Mouse (Mus musculus): ENCODE results near the gene Gpr37l1.

The Gpr37l1 gene

DNA sequence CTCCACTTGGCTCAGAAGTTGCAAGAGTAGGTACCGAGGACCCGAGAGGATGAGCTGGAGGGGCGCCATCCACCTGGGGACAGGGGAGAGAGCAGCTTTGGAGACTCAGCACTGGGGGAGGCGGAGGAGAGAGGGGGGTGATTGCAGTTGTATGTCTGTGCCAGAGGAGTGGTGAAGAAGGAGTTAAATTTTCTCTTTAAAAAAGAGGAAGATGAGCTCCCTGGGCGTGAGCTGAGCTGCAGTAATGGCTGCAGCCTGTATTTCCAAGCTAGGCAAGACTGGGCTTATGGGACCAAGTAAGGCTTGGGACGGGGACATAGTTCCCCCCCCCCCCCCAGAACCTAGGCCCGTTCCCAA is 19.8 kb downstream of the Gpr37l1 start:
- DNase-seq (ENCODE audit: low read depth), result no peak

DNA sequence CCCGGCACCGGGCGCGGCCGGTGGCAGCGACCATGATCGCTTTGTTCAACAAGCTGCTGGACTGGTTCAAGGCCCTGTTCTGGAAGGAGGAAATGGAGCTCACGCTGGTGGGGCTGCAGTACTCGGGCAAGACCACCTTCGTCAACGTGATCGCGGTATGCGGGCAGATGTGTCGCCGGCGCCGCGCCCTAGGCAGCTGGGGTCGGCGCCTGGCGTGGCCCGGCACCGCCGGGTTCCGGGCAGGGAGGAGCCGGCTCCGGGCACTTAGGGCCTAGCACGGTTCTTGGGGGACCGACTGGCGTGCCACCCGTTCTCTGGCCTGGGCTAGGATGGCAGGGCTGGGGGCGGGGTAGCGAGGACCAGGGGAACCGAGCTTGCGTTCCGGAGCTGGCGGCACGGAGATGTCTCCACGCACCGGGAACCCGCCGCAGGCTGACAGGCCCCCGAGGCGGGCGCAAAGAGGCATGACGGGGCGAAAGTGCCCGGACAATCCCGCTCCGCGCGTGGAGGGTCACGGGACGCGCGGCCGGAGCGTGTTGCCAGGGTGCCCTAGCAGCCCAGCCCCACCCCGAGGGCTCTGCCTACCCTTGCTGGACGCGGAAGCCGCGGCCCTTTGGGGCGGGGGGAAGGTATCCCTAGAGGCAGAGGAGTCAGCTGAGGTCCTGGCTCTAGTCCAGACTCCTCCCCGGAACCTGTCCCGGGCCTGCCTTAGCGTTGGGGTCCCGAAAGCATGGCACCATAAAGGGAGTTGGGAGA is 20.4 kb downstream of the Gpr37l1 start:
- DNase-seq (ENCODE audit: low read depth), result peak; percentile 69

DNA sequence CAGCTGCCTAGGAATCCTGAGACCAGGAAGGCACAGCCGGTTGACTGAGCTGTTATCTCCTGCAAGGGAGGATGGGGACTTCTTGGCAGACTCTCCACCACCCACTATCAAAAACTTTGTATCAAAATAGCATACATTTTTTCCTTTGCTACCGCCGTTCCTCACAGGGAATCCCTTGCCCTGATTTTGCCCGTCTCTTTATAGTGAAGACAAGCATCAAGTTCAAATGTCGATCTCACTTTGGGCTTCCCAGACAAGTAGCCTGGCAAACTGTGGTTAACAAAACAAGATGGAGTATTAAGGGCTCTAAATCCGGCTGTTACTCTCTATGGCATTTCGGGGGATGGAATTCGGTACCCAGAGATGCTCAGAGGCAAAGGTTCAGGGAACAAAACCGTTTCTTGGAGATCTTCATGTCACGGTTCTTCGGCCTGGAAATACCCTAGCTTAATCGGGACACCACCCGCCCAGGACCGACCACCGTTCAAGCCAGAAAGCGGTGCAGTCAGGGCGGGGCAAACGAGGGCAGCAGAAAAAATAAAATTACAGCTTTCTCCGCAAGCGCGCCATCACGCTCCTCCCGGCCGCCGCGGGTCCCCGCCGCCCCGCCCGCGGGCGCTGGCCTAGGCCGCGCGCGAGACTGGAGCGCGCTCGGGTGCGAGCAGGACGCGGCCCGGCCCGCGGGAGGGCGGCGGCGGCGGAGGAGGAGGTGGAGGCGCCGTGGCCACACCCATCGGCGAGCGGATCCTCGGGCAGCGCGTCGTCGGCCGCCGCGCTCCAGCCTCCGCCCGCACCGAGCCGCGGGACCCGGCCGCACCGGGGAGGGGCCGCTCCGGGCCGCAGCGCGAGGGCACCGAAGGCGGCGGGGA is 21.2 kb downstream of the Gpr37l1 start, which contains the start of gene Arl8a:
Arl8a (plus strand) TSS at position 748 of the 869 bp plus-strand sequence.
- DNase-seq (ENCODE audit: low read depth), result peak; percentile 84

DNA sequence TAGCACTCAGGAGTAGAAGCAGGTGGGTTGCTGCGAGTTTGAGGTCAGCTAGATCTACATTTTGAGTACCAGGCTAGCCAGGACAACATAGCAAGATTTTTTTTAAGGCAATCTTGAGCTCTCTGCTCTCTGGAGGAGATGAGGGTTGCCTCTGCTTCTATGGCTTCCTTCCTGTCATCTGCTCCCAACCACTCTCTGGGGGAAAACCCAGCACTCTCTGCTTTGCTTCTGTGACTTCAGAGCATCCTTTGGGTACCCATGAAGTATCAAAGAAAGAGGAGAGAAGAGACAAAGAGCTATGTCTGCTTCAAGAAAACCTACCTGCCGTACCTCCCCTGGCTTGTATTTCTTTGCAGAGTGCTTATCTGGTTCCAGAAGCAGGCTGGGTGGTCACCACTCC is 23.5 kb downstream of the Gpr37l1 start:
- DNase-seq (ENCODE audit: low read depth), result peak; percentile 55

DNA sequence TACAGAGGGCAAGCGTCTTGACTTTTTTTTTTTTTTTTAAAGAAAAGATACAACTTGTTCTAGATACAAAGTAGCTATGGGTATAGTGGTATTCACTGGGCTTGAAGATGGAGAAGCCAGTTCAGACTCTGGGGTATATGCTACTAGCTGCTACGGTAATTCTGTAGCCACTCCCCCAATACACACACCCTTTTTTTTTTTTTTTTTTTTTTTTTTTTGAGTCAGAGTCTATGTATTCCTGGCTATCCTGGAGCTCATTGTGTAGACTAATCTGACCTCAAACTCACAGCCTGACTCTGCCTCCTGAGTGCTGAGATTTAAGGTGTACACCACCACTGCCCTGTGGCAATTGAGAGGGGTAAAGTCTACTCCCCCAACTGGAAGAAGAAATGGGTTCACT is 25.0 kb downstream of the Gpr37l1 start:
- DNase-seq (ENCODE audit: low read depth), result no peak

DNA sequence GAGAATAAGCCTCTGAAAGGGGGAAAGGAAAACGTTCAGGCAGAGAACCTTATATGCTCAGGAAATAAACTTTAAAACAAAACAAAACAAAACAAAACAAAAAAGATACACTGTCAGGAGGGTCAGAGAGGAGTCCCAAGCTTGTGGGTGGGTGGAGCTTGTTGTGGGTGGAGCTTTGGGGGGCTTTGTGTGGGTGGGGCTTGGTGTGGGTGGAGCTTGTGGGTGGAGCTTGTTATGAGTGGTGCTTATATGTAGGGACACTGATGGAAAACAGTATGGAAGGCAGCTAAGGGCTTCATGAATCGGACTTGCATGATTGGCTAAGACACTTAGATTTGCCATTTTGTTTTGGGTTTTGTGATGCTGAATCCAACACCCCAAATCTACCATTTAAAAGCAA is 27.6 kb downstream of the Gpr37l1 start:
- DNase-seq (ENCODE audit: low read depth), result peak; percentile 56

DNA sequence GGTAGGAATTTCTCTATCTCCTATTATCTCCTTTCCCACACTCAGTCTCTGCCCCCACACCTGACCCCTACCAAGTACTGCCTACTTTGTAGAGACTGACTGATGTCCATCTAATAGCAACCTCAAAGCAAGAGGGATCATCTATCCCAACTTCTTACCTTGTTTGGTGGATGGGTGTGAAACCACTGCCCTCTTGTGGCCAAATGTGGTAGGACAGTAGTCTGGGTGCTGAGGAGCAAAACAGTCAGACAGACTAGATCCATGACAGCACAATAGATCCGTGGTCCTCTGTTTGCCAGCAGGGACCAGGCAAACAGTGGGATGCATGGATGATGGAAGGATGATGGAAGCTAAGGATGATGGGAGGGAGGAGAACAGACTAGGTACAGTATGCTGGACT is 31.0 kb downstream of the Gpr37l1 start:
- peak; percentile 94 for DNase-seq (ENCODE audit: low read depth)

DNA sequence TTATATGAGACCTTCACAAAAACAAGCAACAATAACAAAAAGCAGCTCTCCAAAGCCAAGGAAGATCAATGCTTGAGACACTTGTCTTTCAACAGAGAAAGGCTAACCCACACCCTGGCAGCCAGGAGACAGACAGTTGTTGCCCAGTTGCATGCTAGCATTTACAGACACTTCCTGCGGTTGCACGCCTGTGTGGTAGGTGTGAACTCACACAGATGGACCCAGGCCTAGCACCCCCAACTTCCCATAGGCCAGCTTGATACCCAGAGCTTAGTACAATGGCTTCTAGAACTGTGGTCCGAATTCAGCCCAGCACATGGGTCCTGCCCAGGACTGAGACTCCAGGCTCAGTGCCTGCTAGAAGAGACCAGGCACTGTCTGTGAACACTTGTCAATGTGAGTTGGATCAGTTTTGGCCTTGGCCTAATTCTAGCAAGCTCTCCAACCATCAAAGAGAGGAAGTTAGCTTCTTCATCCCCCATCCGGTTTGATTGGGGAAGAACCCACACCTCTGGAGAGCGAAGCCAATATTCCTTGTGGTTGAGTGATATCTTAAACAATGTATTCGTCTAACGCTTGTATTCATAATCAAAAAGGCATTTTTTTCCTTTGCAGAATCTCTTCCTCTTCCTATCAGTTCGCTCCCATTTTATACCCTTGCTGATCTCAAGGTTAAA is 32.2 kb downstream of the Gpr37l1 start:
- peak; percentile 48 for DNase-seq (ENCODE audit: low read depth)

DNA sequence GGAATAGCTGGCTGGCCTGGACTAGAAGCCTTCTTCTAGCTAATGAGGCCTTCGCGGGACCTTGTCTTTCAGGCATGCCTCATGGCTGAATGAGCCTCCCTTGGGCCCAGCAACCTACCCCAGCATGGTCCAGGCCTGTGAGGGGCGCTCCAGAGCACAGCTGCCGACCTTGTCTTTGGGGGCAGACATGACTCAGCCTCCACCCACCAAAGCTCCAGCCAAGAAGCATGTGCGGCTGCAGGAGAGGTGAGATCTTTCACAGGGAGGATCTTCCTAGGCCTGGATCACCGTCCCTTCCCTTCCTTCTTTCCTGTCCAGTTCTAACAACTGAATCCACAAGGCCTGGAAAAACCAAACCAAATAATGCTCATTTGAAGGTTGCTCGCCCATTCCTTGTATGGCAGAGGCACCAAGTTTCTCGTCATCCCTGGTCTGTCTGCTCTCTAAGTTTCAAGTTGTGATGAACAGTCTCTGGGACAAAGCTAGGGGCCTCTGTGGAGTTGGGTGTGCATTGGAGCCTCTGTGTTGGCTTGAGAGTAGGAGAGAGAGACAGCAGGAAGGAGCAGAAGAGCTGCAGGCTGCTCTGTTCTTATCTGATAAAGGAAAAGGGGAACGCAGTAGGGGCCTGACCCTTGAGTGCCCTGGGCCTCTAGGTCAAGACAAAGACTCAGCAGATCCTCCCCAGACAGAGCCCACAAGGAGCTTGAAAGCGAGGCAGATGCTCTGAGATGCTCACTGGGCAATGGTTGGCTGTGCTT is 33.6 kb downstream of the Gpr37l1 start:
- DNase-seq (ENCODE audit: low read depth), result peak; percentile 52

DNA sequence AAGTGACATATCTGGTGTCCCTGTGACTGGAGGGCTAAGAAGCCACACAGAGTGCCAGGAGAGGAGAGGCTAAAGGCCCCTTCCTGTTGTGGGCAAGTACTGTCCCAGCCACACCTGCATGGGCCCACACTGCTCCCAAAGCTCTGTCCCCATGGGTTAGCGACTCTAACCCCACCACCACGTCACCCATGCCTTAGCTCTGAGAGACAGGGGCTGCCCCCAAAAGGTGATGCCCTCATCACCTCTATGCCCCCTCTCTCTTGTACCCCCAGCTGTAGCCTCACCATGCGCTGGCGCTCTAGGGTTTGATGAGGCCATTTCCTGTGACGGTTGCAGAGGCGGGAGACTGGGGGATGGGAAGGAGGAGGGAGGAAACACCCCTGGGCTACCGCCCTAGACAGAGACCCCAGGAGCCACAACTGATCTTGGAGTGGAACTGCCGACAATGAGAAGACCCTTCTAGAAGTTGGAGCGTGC is 34.5 kb downstream of the Gpr37l1 start:
- DNase-seq (ENCODE audit: low read depth), result peak; percentile 88

DNA sequence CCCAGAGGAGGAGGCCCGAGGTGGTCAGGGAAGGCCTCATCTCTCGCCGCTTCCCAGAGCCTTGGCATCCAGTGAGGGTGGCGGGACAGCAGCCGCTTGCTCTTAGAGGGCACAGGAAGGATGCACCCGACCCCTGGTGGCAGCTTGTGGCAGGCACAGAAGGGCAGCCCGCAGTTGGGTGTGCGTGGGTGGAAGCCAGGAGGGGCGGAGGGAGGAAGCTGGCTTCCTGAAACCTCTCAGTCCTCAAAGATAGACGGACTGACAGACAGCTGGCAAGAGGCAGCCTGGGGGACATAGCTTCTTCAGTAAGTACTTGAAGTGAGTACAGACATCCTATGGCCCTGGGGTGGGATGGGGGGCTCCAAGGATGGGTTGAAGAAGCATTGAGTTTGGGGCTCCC is 35.0 kb downstream of the Gpr37l1 start, which contains the start of gene Ptpn7:
Ptpn7 (plus strand) TSS at position 228 of the 400 bp plus-strand sequence.
- DNase-seq (ENCODE audit: low read depth), result peak; percentile 95

DNA sequence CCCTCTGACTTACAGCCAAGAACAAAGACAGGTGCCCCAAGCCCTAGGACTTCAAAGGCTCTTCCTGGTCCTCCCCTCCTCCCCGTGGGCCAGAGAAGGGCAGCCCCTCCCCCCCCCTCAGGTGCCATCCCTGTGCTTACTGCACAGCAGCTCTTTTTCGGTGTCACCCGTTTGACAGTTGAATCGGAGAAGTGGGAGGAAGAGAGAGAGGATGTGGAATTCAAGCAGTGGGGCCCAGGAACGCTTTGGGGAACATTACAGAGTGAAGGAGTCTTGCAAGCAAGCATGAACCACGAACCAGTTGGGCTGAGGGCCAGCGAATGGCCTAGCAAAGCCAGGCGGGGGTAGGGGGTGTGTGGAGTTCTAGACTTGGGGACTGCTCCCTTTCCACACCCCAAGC is 35.9 kb downstream of the Gpr37l1 start:
- DNase-seq (ENCODE audit: low read depth), result peak; percentile 69

DNA sequence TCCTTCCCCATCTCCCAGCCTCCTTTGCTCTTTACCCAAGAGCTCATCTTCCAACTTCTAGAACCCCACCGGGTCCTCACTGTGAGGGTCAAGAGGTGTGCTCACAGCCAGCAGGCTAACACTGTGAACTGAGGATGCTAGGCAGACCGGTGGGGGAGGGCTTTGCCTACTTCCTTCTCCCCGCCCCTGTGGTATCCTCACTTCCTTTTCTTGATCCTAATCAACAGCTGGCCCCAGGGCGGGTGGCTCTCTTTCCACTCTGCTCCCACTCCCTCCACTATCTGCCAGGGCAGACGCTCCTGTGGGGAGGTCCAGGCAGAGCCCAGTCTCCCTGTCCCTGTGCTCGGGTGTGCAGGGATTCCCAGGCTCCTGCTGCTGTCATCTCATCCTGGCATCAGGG is 36.4 kb downstream of the Gpr37l1 start:
- peak; percentile 87 for DNase-seq (ENCODE audit: low read depth)

DNA sequence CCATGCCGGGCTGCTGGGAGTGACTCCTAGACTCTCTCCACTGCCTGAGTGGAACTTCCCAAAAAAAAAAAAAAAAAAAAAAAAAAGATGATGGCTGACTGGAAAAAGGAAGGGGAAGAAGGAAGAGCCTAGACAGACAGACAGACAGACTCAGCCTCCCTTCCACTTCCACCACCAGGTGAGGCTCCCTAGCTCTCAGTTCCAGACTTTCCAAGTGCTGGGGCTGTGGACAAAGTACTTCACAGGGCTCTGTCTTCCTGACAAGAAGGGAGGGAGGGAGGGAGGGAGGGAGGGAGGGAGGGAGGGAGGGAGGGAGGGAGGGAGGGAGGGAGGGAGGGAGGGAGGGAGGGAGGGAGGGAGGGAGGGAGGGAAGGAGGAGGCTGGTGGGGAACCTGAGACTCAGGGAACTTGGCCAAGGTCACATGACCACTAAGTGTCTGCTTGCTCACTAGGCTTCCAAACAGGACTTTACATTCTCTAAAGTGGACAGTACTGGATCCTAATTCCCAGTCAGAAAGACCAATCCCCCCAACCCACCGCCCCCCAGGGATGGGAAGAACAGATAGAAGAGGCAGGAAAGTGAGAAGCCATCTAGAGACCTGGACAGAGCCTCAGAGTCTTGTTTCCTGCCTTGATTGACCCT is 37.0 kb downstream of the Gpr37l1 start:
- DNase-seq (ENCODE audit: low read depth), result peak; percentile 34

DNA sequence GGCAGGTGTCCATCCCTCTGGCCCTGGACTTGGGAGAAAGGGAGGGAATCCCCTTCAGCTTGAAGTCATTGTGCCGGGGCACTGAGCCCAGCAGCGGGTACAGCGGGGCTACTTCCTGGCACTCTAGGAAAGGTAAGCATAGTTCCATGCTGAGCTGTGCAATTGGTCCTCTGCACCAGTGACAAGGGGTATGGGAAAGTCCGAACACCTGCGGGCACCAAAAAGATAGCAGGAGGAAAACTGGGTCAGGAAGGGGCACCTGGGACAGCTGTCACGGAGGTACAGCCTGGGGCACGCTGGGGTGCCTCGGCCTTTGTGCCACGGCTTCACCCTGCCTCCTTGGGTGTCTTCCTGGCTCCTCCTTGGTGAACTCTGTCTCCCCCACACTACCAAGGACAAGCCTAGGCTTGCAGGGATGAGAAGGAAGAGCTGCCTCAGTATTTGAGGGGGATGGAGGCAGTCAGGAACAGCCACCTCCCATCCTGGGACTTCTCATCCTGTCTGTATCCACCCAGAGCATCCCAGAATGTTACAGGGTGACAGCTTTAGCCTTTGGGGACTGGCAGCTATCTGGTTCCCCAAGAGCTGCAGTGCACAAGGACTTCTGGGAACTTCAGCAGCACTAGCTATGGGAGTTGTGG is 37.8 kb downstream of the Gpr37l1 start:
- peak; percentile 71 for DNase-seq (ENCODE audit: low read depth)

DNA sequence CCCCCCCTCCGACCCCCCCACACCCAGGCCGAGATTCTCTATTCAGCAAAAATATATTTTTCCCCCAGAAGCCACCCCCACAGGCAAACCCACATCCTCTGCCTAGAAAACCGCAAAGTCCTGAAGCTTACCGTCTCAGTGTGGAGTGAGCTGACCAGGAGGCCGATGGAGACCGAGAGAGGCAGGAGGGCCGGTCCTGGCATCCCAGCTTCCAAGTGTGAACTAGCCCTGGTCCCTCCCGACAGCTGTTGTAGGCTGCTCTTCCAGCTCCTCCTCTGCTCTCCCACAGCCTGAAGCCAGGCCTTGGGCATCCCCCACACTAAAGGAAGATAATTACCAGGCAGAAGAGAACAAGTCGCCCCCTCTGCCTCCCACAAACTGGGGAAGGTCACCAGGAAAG is 38.5 kb downstream of the Gpr37l1 start:
- peak; percentile 68 for DNase-seq (ENCODE audit: low read depth)

DNA sequence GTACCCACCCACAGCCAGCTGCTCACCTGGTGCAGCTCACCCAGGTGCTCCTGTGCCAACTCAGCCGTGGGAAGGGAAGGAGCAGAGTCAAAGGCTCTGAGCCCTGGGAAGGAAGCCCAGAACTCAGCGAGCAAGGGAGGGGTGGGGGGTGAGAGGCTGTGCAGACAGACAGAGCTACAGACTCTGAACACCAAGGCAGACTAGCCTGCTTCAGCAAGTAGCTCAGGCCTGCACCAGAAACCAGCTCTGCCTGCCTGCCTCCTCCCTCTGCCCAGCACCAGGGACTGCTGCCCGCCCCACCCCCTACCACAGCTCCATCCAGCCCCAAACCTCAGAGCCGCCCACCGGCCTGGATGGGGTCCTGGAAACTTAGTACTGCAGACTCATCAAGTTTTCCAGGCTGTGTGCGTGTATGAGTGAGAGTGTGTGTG is 39.5 kb downstream of the Gpr37l1 start:
- peak; percentile 72 for DNase-seq (ENCODE audit: low read depth)

DNA sequence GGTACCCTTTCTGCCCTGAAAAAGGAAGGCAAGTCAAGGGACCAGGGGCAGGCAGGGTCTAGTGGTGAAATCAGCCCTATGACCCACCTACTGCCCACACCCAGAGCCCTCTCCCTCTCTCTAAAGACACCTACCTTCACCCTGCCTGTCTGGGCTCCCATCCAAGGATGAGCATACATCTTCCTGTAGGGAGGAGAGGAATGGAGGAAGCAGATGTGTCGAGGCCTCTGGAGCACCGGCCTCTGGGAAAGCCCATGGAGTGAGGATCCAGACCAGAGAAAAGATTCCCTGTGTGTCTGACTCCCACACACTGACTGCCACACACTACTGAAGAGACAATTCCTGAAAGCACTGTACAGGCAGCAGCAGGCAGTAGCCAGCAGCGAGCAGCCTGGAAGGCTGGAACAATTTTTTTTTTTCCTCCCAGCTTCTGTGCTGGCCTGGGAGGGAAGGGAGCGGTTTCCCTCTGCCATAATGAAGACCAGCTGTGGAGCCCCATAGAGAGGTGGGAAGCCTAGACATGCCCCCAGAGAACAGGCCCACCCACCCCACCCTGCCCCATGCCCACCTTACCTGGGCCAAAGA is 40.9 kb downstream of the Gpr37l1 start:
- DNase-seq (ENCODE audit: low read depth), result peak; percentile 6

DNA sequence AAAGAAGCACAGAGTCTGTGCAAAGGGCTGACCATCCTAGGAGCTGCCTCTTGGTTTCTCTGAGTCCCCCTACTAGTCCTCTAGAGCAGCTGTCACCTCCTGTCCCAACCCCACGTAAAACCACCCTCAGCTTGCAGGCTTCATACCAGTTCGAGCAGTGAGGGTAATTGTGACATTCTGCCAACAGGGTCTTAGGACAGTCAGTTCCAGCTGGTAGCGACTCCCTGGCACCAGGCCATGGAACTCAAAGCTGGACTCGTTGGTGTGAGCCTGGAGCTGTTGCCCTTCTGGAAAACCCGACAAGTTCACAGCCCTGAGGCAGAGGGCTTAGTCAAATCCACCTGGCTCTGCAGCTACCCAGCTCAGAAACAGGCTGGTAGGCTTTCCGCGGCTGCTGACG is 41.5 kb downstream of the Gpr37l1 start:
- peak; percentile 10 for DNase-seq (ENCODE audit: low read depth)
